Mouse (Mus musculus): Measurements from ENCODE around the gene Dmrt3. TPM values are rescaled to one million over a fixed set of nuclear protein-coding genes. Genes with fewer than 3 reads are reported as not detected.

The Dmrt3 gene
- total RNA-seq, 2 experiments from 2014 or later, result not detected

DNA sequence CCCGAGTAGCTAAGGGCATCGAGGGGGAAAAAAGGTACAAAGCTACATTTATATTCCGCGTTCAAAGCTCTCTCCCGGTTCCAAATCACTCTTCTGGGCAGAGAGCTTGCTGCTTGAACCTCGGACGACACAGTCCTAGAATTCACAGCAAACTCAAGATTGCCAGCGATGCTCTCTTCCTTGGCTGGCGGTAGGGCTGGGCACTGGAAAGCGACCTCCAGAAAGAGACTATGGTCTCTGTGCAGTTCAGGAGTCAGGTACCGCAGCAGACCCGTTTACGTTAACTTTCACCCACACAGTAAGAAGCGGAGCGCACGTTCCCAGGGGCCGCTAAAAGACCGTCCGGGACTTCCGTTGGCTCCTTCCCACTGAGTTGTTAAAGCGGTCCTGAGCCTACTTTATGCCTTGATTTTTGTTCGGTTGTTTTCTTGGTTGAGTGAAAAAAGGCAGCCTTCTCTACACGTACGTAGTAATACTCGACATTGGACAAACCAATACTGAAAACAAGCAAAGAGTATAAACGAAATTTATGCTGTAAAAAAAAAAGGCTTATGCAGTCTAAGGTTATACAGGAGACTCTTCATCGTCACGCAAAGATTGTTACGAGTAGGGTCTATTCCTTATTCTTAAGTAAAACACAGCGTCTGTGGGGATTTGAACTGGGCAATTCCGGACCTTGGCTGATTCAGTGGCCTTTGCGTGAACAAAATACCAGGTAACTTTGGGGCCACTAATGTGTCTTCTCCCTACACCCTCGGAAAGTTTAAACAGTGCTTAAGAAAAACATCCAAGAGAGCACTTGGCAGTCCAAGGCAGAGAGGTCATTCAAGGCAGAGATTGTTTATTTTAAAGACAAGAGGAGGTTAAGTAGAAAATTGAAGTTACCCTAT is 895 bp upstream of the Dmrt3 start:
- intact Hi-C loops (cut with DNase I), result no loop called here
- DNase-seq, result no peak
- Histone ChIP-seq H3K27ac (no peak overlapping the region), H3K4me3 (peak overlapping the region; percentile 69)
- no peak for TF ChIP-seq CTCF (IDR thresholded peaks at IDR 0.05)

DNA sequence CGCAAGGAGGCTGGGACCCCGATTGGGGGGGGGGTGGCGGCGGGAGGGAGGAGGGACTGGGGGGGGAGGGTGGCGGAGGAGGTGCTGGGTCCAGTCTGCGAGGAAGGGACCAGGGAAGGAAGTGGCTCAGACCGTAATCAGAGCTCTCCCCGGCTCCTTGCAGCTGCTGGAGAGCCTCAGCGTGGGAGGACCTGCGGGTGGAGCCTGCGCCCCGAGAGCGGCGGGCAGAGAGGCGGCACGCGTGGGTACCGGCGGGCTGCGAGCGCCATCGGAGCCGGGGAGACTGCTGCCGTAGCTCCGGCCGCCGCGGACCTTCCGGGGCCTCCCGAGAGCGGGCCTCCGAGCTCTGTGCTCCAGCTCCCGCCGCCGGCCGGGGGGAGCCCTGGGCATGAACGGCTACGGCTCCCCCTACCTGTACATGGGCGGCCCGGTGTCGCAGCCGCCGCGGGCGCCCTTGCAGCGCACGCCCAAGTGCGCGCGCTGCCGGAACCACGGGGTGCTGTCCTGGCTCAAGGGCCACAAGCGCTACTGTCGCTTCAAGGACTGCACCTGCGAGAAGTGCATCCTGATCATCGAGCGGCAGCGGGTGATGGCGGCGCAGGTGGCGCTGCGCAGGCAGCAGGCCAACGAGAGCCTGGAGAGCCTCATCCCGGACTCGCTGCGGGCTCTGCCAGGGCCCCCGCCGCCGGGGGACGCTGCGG is 460 bp downstream of the Dmrt3 start:
- peak overlapping the region; percentile 69 for H3K4me3 ChIP-seq
- intact Hi-C loops (cut with DNase I), result no loop called here
- peak; percentile 37 for DNase-seq
- no peak for TF ChIP-seq CTCF (IDR thresholded peaks at IDR 0.05)
- H3K27ac ChIP-seq, result no peak overlapping the region

DNA sequence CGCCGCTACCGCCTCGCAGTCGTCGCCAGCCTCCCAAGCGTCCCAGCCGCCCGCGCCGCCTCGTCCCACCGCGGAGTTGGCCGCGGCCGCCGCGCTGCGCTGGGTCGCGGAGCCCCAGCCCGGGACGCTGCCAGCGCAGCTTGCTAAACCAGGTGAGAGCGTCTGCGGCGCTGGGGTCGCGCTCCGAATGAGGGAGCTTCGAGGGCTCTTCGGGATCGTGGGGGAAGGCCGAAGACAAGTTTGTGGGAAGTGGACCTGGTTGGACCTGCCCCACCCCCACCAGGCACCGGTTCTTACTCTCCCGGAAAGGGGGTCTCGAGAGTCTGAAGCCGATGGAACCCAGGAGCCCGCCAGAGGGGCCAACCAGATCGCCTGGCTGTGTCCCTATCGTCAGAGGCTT is 1.0 kb downstream of the Dmrt3 start:
- peak overlapping the region; percentile 69 for H3K4me3 ChIP-seq
- TF ChIP-seq CTCF (IDR thresholded peaks at IDR 0.05), result no peak
- intact Hi-C loops (cut with DNase I), result no loop called here
- DNase-seq, result no peak
- H3K27ac ChIP-seq, result no peak overlapping the region

DNA sequence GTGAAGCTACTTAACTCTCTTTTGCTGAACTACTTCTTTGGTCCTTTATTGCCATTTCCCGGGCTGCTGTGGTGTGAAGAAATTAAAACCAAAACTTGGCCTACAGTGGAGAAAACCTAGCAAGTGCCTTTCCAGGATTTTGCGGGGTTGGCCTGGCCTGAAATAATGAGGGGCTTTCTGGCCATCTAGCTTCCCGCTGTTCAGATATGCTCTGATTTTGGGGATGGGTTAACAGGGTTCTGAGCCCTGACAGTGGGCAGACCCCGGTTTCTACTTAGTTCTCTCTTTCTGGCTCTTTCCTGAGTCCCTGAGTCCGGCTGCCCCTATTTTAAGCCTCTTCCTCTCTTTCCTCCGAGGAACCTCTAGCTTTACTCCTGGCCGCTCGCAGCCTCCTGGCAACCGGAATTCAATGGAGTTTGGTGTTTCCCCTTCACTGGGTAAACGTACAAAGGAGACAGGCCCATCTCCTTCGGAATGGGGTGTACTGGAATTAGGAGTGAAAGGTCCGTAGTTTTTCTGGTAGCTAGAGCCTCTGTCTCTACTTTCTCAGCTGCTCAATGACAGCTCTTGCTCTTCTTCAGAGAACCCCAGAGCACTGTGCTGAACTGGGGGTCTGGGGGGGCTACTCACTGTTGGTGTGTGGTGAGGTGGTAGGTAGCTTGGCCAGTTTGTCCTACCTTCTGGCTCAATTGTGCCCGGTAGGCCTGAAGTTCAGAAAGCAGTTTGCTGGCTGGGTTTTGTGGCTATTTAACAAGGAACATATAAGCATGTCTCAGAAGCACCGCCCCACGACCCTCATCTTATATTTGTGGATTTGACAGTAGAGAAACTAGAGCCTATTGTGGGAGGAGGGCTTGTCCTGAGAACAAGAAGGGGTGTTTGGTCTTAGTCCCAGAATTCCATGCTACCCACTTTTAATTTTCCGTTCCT is 2.0 kb downstream of the Dmrt3 start:
- TF ChIP-seq CTCF (IDR thresholded peaks at IDR 0.05), result no peak
- DNase-seq, result no peak
- Histone ChIP-seq H3K27ac (no peak overlapping the region), H3K4me3 (no peak overlapping the region)
- intact Hi-C loops (cut with DNase I), result no loop called here

DNA sequence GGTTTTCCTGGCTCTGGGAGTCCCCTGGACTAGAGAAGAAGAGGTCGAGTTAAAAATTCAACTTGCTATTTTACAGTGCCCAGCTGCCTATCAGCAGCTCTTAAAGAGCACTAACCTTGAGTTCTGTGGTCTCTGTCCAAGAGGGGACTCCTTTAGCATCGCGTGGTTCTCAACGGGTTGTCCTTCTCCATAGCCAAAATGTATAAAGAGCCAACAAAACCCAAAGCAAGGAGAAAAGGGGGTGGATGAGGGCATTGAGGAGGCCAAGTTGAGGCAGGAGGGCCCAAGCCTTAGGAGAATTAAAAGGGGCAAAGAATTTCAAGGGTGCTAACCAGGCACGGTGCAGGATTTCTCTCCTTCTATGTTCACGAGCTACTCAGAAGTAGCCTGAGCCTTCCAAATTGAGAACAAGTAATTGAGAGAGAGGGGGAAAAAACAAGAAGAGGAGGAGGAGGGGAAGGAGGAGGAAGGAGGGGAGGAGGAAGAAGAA is 2.8 kb downstream of the Dmrt3 start:
- Histone ChIP-seq H3K27ac (no peak overlapping the region), H3K4me3 (no peak overlapping the region)
- TF ChIP-seq CTCF (IDR thresholded peaks at IDR 0.05), result no peak
- intact Hi-C loops (cut with DNase I), result no loop called here
- DNase-seq, result no peak

DNA sequence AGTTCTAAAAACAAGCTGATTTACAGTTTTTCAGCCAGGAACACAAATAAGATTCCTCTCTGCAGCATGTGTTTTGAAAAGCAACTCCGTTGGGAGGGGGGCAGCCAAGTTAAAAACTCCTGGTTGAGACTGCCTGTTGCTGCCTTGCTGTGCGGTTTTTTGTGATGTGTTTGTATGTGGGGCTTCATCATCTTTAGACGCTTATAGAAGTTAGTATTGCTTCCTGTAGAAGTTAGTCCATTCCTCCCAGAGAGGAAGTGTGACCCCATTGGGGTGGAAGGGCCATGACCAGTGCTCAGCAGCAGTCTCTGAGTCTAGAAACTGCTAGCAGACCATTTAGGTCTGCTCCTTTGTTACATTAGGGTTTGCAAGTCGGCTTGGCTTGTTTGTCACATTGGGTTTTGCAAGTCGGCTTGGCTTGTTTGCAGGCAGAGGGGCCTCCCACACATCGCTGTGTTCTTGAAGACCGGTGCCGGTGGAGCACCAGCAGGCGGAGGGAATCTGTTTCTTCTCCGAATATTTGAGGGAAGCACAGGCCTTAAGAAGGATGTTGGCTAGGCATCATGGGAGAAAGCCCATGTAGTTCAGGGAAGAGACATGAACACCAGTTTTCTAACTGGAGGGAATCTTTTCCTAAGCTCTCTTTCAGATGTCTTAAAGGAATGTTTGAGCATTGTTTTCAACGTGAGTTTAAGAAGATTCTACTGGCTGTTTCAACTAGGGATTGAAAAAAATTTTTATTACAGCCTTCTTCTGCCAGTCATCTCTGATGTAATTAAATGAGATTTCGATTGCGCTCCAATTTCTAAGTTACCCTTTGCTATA is 3.6 kb downstream of the Dmrt3 start:
- intact Hi-C loops (cut with DNase I), result no loop called here
- no peak for DNase-seq
- H3K4me3 ChIP-seq, result no peak overlapping the region
- no peak overlapping the region for H3K27ac ChIP-seq
- no peak for TF ChIP-seq CTCF (IDR thresholded peaks at IDR 0.05)

DNA sequence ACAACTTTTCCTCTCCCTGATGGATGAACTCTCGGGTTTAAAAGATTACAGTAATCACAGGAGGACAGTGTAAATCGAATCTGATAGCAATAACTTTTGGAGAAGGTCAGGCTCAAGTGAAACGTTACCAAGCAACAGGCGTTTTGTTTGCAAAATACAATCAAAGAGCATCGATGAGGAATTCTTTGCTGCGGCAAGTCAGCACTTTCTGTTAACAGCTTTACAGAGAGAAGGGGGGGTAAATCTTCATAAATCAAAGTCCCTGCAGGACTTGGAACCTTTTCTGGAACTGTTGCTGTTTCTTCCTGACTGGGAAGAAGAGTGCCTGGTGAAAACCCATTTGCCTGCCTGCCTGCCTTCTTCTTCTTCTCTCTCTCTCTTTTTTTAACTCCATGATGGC is 5.8 kb downstream of the Dmrt3 start:
- TF ChIP-seq CTCF (IDR thresholded peaks at IDR 0.05), result no peak
- no peak overlapping the region for H3K27ac ChIP-seq
- intact Hi-C loops (cut with DNase I), result no loop called here
- H3K4me3 ChIP-seq, result no peak overlapping the region
- DNase-seq, result no peak

DNA sequence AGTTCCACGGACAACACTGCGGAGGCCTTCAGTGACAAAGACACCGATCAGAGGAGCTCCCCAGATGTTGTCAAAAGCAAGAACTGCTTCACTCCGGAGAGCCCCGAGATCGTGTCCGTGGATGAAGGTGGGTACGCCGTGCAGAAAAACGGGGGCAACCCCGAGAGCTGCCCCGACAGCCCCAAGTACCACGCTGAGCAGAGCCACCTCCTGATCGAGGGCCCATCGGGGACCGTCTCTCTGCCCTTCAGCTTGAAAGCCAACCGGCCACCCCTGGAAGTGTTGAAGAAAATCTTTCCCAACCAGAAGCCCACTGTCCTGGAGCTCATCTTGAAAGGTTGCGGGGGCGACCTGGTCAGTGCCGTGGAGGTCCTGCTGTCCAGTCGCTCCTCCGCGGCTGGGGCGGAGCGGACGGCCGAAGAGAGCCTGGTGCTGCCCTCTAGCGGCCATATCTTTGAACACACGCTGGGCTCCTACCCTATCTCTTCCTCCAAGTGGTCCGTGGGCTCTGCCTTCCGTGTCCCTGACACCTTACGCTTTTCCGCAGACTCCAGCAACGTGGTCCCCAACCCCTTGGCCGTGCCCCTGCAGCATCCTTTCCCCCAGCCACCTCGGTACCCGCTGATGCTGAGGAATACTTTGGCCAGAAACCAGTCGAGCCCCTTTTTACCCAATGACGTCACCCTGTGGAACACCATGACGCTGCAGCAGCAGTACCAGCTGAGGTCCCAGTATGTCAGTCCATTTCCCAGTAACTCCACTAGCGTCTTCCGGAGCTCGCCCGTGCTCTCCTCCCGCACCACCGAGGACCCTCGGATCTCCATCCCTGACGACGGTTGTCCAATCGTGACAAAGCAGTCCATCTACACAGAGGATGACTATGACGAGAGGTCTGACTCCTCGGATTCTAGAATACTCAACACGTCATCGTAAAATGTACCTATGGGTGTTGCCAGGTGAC is 12.5 kb downstream of the Dmrt3 start:
- intact Hi-C loops (cut with DNase I), result loop anchor here (2.0 kb wide), 1 partner anchor 78 kb away; no protein-coding TSS in a partner anchor
- peak; percentile 85 for TF ChIP-seq CTCF (IDR thresholded peaks at IDR 0.05)

DNA sequence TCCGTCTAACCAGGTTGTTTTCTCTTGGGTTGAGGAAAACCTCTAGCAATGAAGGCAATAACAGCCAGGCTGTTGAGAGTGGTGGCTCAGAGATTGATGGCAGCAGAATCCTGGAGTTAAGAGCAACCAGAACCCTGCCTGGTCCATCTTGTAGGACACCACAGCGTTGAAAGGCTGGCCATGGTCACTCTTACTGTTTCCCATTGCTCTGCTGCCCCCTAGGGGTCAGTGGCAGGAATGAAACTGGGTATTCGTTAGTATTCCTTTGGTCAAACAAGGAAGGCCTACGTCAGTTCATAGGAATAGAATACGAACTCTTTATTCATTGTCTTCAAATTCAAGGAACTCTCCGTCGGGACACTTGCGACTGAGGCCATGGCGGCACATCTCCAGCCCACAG is 18.4 kb downstream of the Dmrt3 start:
- H3K27ac ChIP-seq, result no peak overlapping the region
- intact Hi-C loops (cut with DNase I), result no loop called here
- no peak overlapping the region for H3K4me3 ChIP-seq
- TF ChIP-seq CTCF (IDR thresholded peaks at IDR 0.05), result peak; percentile 96
- DNase-seq, result peak; percentile 64

More for the DNA sequence above, 12.5 kb downstream of the Dmrt3 start:
- Histone ChIP-seq H3K27ac (no peak overlapping the region), H3K4me3 (peak overlapping the region; percentile 59)
- peak; percentile 78 for DNase-seq

DNA sequence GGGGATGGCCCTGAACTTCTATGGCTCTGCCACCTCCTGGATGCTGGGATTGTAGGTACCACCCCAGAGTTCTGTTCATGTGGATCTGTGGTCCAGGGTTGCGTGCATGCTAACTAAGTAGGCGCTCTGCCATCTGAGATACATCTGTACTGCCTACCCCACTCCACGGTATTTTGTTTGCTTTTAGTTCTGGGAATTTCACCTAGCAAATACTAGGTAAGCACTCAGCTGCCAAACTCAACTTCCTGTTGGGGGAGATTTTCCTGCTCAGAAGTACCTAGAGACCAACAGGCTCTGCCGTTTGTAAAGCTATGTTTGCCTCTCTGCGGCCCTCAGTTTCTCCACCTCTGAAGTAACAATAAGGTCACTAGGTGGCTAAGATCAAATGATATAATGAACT is 25.0 kb downstream of the Dmrt3 start:
- intact Hi-C loops (cut with DNase I), result loop anchor here (1.0 kb wide), 1 partner anchor 90 kb away; no protein-coding TSS in a partner anchor
- no peak for DNase-seq
- no peak for TF ChIP-seq CTCF (IDR thresholded peaks at IDR 0.05)
- Histone ChIP-seq H3K4me3 (no peak overlapping the region), H3K27ac (no peak overlapping the region)
